Mouse (Mus musculus): ENCODE results near the gene Lat2.

Lat2 gene

GRCm38 (mm10) chr5:134613727-134614126 lies 1.1 kb downstream of the Lat2 start:
- no peak for DNase-seq (ENCODE audit: low spot score)

- no peak for DNase-seq (ENCODE audit: low spot score)
These were observed 2.9 kb downstream of the Lat2 start for GRCm38 (mm10) chr5:134611810-134612521.

GRCm38 (mm10) chr5:134609916-134610643 lies 4.7 kb downstream of the Lat2 start:
- no peak for DNase-seq (ENCODE audit: low spot score)

- no peak for DNase-seq (ENCODE audit: low spot score)
These were observed 7.7 kb downstream of the Lat2 start for GRCm38 (mm10) chr5:134607121-134607520.

GRCm38 (mm10) chr5:134606314-134606713 lies 8.5 kb downstream of the Lat2 start:
- DNase-seq (ENCODE audit: low spot score) = no peak

- no peak for DNase-seq (ENCODE audit: low spot score)
These were observed 10.4 kb downstream of the Lat2 start for GRCm38 (mm10) chr5:134604376-134604775.

- DNase-seq (ENCODE audit: low spot score) = no peak
These were observed 17.1 kb downstream of the Lat2 start for GRCm38 (mm10) chr5:134597711-134598110.

- no peak for DNase-seq (ENCODE audit: low spot score)
These were observed 21.7 kb downstream of the Lat2 start for GRCm38 (mm10) chr5:134593093-134593492.

GRCm38 (mm10) chr5:134592026-134592581 lies 22.7 kb downstream of the Lat2 start:
- DNase-seq (ENCODE audit: low spot score) = no peak

- no peak for DNase-seq (ENCODE audit: low spot score)
These were observed 24.9 kb downstream of the Lat2 start for GRCm38 (mm10) chr5:134589900-134590299.

- DNase-seq (ENCODE audit: low spot score) = no peak
These were observed 30.0 kb downstream of the Lat2 start for GRCm38 (mm10) chr5:134584798-134585197.

GRCm38 (mm10) chr5:134583884-134584213 lies 31.0 kb downstream of the Lat2 start:
- no peak for DNase-seq (ENCODE audit: low spot score)

GRCm38 (mm10) chr5:134583006-134583883 lies 31.6 kb downstream of the Lat2 start:
- DNase-seq (ENCODE audit: low spot score) = no peak

- DNase-seq (ENCODE audit: low spot score) = peak; percentile 95
These were observed 32.5 kb downstream of the Lat2 start for GRCm38 (mm10) chr5:134582221-134582907.

- no peak for DNase-seq (ENCODE audit: low spot score)
These were observed 33.7 kb downstream of the Lat2 start, which contains the start of gene Rfc2 for GRCm38 (mm10) chr5:134581146-134581545. TSS of gene Rfc2 (plus strand) at chr5:134581366.

- DNase-seq (ENCODE audit: low spot score) = no peak
These were observed 35.7 kb downstream of the Lat2 start for GRCm38 (mm10) chr5:134579135-134579534.

GRCm38 (mm10) chr5:134577534-134577933 lies 37.3 kb downstream of the Lat2 start:
- DNase-seq (ENCODE audit: low spot score) = no peak

GRCm38 (mm10) chr5:134576517-134577220 lies 38.2 kb downstream of the Lat2 start:
- DNase-seq (ENCODE audit: low spot score) = no peak

- no peak for DNase-seq (ENCODE audit: low spot score)
These were observed 39.0 kb downstream of the Lat2 start for GRCm38 (mm10) chr5:134575833-134576232.

- peak; percentile 20 for DNase-seq (ENCODE audit: low spot score)
These were observed 42.2 kb downstream of the Lat2 start for GRCm38 (mm10) chr5:134572508-134573214.

All from ovary, postnatal 36 days (tissue).